Mouse (Mus musculus): ENCODE data around the gene Fam168a. TPM values are rescaled to one million over a fixed set of nuclear protein-coding genes. Genes with fewer than 3 reads are reported as not detected.

Gene Fam168a
- polyA plus RNA-seq, 1 experiment: 27.0 TPM

- H3K27ac ChIP-seq (ENCODE audit: control insufficient read depth, insufficient read depth, low read depth, low read length): no peak overlapping the region
- TF ChIP-seq POLR2A (IDR thresholded peaks at IDR 0.05; ENCODE audit: control insufficient read depth, low read depth, low read length) (no peak), CTCF (IDR thresholded peaks at IDR 0.05; ENCODE audit: control insufficient read depth, insufficient read depth, insufficient replicate concordance, low read depth, low read length) (no peak)
- no peaks in the 10 kb centered on the region for H3K36me3 ChIP-seq (ENCODE audit: control insufficient read depth, insufficient read depth, low read length)
- H3K4me1 ChIP-seq (ENCODE audit: control insufficient read depth, insufficient read depth, low read length): no peaks in the 10 kb centered on the region
- H3K4me3 ChIP-seq (ENCODE audit: control insufficient read depth, low read depth, low read length): no peak overlapping the region
- no peaks in the 10 kb centered on the region for H3K27me3 ChIP-seq (ENCODE audit: control insufficient read depth, insufficient read depth, low read length)
Observed at GRCm38 (mm10) chr7:100784650-100785049, 78.2 kb downstream of the Fam168a start.

GRCm38 (mm10) chr7:100785426-100785825 lies 79.0 kb downstream of the Fam168a start:
- Histone ChIP-seq H3K27ac (ENCODE audit: control insufficient read depth, insufficient read depth, low read depth, low read length) (no peak overlapping the region), H3K27me3 (ENCODE audit: control insufficient read depth, insufficient read depth, low read length) (no peaks in the 10 kb centered on the region), H3K4me1 (ENCODE audit: control insufficient read depth, insufficient read depth, low read length) (no peaks in the 10 kb centered on the region), H3K4me3 (ENCODE audit: control insufficient read depth, low read depth, low read length) (no peak overlapping the region), H3K36me3 (ENCODE audit: control insufficient read depth, insufficient read depth, low read length) (no peaks in the 10 kb centered on the region)
- TF ChIP-seq CTCF (IDR thresholded peaks at IDR 0.05; ENCODE audit: control insufficient read depth, insufficient read depth, insufficient replicate concordance, low read depth, low read length) (no peak), POLR2A (IDR thresholded peaks at IDR 0.05; ENCODE audit: control insufficient read depth, low read depth, low read length) (no peak)

GRCm38 (mm10) chr7:100786078-100786477 lies 79.6 kb downstream of the Fam168a start:
- H3K27me3 ChIP-seq (ENCODE audit: control insufficient read depth, insufficient read depth, low read length): no peaks in the 10 kb centered on the region
- H3K36me3 ChIP-seq (ENCODE audit: control insufficient read depth, insufficient read depth, low read length): no peaks in the 10 kb centered on the region
- no peak for TF ChIP-seq POLR2A (IDR thresholded peaks at IDR 0.05; ENCODE audit: control insufficient read depth, low read depth, low read length)
- TF ChIP-seq CTCF (IDR thresholded peaks at IDR 0.05; ENCODE audit: control insufficient read depth, insufficient read depth, insufficient replicate concordance, low read depth, low read length): no peak
- H3K27ac ChIP-seq (ENCODE audit: control insufficient read depth, insufficient read depth, low read depth, low read length): no peak overlapping the region
- no peaks in the 10 kb centered on the region for H3K4me1 ChIP-seq (ENCODE audit: control insufficient read depth, insufficient read depth, low read length)
- no peak overlapping the region for H3K4me3 ChIP-seq (ENCODE audit: control insufficient read depth, low read depth, low read length)

GRCm38 (mm10) chr7:100788291-100788690 lies 81.9 kb downstream of the Fam168a start:
- Histone ChIP-seq H3K27ac (ENCODE audit: control insufficient read depth, insufficient read depth, low read depth, low read length) (no peak overlapping the region), H3K27me3 (ENCODE audit: control insufficient read depth, insufficient read depth, low read length) (no peaks in the 10 kb centered on the region), H3K36me3 (ENCODE audit: control insufficient read depth, insufficient read depth, low read length) (no peaks in the 10 kb centered on the region), H3K4me3 (ENCODE audit: control insufficient read depth, low read depth, low read length) (no peak overlapping the region), H3K4me1 (ENCODE audit: control insufficient read depth, insufficient read depth, low read length) (no peaks in the 10 kb centered on the region)
- TF ChIP-seq CTCF (IDR thresholded peaks at IDR 0.05; ENCODE audit: control insufficient read depth, insufficient read depth, insufficient replicate concordance, low read depth, low read length) (no peak), POLR2A (IDR thresholded peaks at IDR 0.05; ENCODE audit: control insufficient read depth, low read depth, low read length) (no peak)

GRCm38 (mm10) chr7:100798810-100799209 lies 92.4 kb downstream of the Fam168a start:
- TF ChIP-seq POLR2A (IDR thresholded peaks at IDR 0.05; ENCODE audit: control insufficient read depth, low read depth, low read length) (no peak), CTCF (IDR thresholded peaks at IDR 0.05; ENCODE audit: control insufficient read depth, insufficient read depth, insufficient replicate concordance, low read depth, low read length) (no peak)
- H3K36me3 ChIP-seq (ENCODE audit: control insufficient read depth, insufficient read depth, low read length): no peaks in the 10 kb centered on the region
- H3K4me3 ChIP-seq (ENCODE audit: control insufficient read depth, low read depth, low read length): no peak overlapping the region
- no peaks in the 10 kb centered on the region for H3K4me1 ChIP-seq (ENCODE audit: control insufficient read depth, insufficient read depth, low read length)
- H3K27me3 ChIP-seq (ENCODE audit: control insufficient read depth, insufficient read depth, low read length): no peaks in the 10 kb centered on the region
- no peak overlapping the region for H3K27ac ChIP-seq (ENCODE audit: control insufficient read depth, insufficient read depth, low read depth, low read length)

GRCm38 (mm10) chr7:100805391-100805790 lies 99.0 kb downstream of the Fam168a start:
- Histone ChIP-seq H3K27ac (ENCODE audit: control insufficient read depth, insufficient read depth, low read depth, low read length) (no peak overlapping the region), H3K36me3 (ENCODE audit: control insufficient read depth, insufficient read depth, low read length) (no peaks in the 10 kb centered on the region), H3K27me3 (ENCODE audit: control insufficient read depth, insufficient read depth, low read length) (no peaks in the 10 kb centered on the region), H3K4me1 (ENCODE audit: control insufficient read depth, insufficient read depth, low read length) (no peaks in the 10 kb centered on the region), H3K4me3 (ENCODE audit: control insufficient read depth, low read depth, low read length) (no peak overlapping the region)
- TF ChIP-seq CTCF (IDR thresholded peaks at IDR 0.05; ENCODE audit: control insufficient read depth, insufficient read depth, insufficient replicate concordance, low read depth, low read length): no peak
- no peak for TF ChIP-seq POLR2A (IDR thresholded peaks at IDR 0.05; ENCODE audit: control insufficient read depth, low read depth, low read length)

- TF ChIP-seq CTCF (IDR thresholded peaks at IDR 0.05; ENCODE audit: control insufficient read depth, insufficient read depth, insufficient replicate concordance, low read depth, low read length) (no peak), POLR2A (IDR thresholded peaks at IDR 0.05; ENCODE audit: control insufficient read depth, low read depth, low read length) (no peak)
- H3K36me3 ChIP-seq (ENCODE audit: control insufficient read depth, insufficient read depth, low read length): no peaks in the 10 kb centered on the region
- peaks cover 2% of the 10 kb centered on the region; the same call in 1 of the 2 replicates for H3K4me1 ChIP-seq (ENCODE audit: control insufficient read depth, insufficient read depth, low read length)
- no peaks in the 10 kb centered on the region for H3K27me3 ChIP-seq (ENCODE audit: control insufficient read depth, insufficient read depth, low read length)
- H3K27ac ChIP-seq (ENCODE audit: control insufficient read depth, insufficient read depth, low read depth, low read length): no peak overlapping the region
- no peak overlapping the region for H3K4me3 ChIP-seq (ENCODE audit: control insufficient read depth, low read depth, low read length)
Observed at GRCm38 (mm10) chr7:100811912-100812311, 105.5 kb downstream of the Fam168a start.

GRCm38 (mm10) chr7:100812641-100813040 lies 106.2 kb downstream of the Fam168a start:
- Histone ChIP-seq H3K4me1 (ENCODE audit: control insufficient read depth, insufficient read depth, low read length) (peaks cover 2% of the 10 kb centered on the region; the same call in 1 of the 2 replicates), H3K27me3 (ENCODE audit: control insufficient read depth, insufficient read depth, low read length) (no peaks in the 10 kb centered on the region), H3K36me3 (ENCODE audit: control insufficient read depth, insufficient read depth, low read length) (no peaks in the 10 kb centered on the region), H3K27ac (ENCODE audit: control insufficient read depth, insufficient read depth, low read depth, low read length) (no peak overlapping the region), H3K4me3 (ENCODE audit: control insufficient read depth, low read depth, low read length) (no peak overlapping the region)
- TF ChIP-seq POLR2A (IDR thresholded peaks at IDR 0.05; ENCODE audit: control insufficient read depth, low read depth, low read length) (no peak), CTCF (IDR thresholded peaks at IDR 0.05; ENCODE audit: control insufficient read depth, insufficient read depth, insufficient replicate concordance, low read depth, low read length) (no peak)

Measured in testis, adult 2 months (tissue).